Mouse (Mus musculus) kidney, adult 2 months (tissue): ENCODE measurements around the gene Slc48a1.

ENCODE experiments used
- CTCF ChIP-seq: fragments of 200-500 bp; conservative IDR thresholded peaks from 2 replicates; pipeline ENCODE4 v1.5.1; 2011; ENCODE audit warnings: low read depth, mild to moderate bottlenecking, control low read depth, low read length, moderate library complexity, mixed read lengths; ENCODE audit not compliant: insufficient read depth, insufficient read length
- POLR2A ChIP-seq: fragments of 200-500 bp; IDR thresholded peaks from one replicate; pipeline ENCODE4 v1.6.1; 2011; ENCODE audit warnings: low read depth, low read length, control low read depth

- TF ChIP-seq CTCF (no peak), POLR2A (no peak)
Observed at GRCm38 (mm10) chr15:97830788-97831241, 52.5 kb downstream of the Slc48a1 start.
